Mouse (Mus musculus): ENCODE results near the gene Calcrl. TPM values are rescaled to one million over a fixed set of nuclear protein-coding genes. Genes with fewer than 3 reads are reported as not detected.
"Not testable (repeated sequence)": the region's sequence is repeated elsewhere in the genome, so short reads cannot be mapped to it uniquely, and the experiment has no call there.

Gene Calcrl
- polyA plus RNA-seq, 1 experiment from 2014 or later: 23.3 TPM

GRCm38 (mm10) chr2:84409796-84410592 lies 15.2 kb downstream of the Calcrl start:
- no peak for DNase-seq (ENCODE audit: low spot score)
- H3K4me3 ChIP-seq (ENCODE audit: low read depth, low read length): no peak overlapping the region
- no peak for ATAC-seq (ENCODE audit: low read depth)
- H3K4me2 ChIP-seq (ENCODE audit: low read depth, low read length): no peak overlapping the region
- no peaks in the 10 kb centered on the region for H3K36me3 ChIP-seq (ENCODE audit: control insufficient read depth, insufficient read depth, low read length)
- H3K4me1 ChIP-seq (ENCODE audit: control insufficient read depth, insufficient read depth, low read length): no peaks in the 10 kb centered on the region
- no peak overlapping the region for H3K27ac ChIP-seq (replicated peaks; ENCODE audit: low read depth, low read length)
- H3K9ac ChIP-seq (ENCODE audit: low read depth, low read length): no peak overlapping the region
- no peaks in the 10 kb centered on the region for H3K9me3 ChIP-seq (ENCODE audit: control insufficient read depth, low read length)
- H3K27me3 ChIP-seq (replicated peaks; ENCODE audit: control insufficient read depth, insufficient read depth, low read length): no peaks in the 10 kb centered on the region

- ATAC-seq (ENCODE audit: low read depth) (no peak), DNase-seq (ENCODE audit: low spot score) (no peak)
- Histone ChIP-seq H3K27ac (replicated peaks; ENCODE audit: low read depth, low read length) (no peak overlapping the region), H3K9me3 (ENCODE audit: control insufficient read depth, low read length) (no peaks in the 10 kb centered on the region), H3K4me2 (ENCODE audit: low read depth, low read length) (no peak overlapping the region), H3K36me3 (ENCODE audit: control insufficient read depth, insufficient read depth, low read length) (no peaks in the 10 kb centered on the region), H3K4me3 (ENCODE audit: low read depth, low read length) (no peak overlapping the region), H3K4me1 (ENCODE audit: control insufficient read depth, insufficient read depth, low read length) (no peaks in the 10 kb centered on the region), H3K27me3 (replicated peaks; ENCODE audit: control insufficient read depth, insufficient read depth, low read length) (no peaks in the 10 kb centered on the region), H3K9ac (ENCODE audit: low read depth, low read length) (no peak overlapping the region)
- 88% methylated on average over 3 of the region's 3 CpGs for WGBS
Observed at GRCm38 (mm10) chr2:84404834-84405233, 20.4 kb downstream of the Calcrl start.

GRCm38 (mm10) chr2:84402713-84403112 lies 22.5 kb downstream of the Calcrl start:
- no peak overlapping the region for H3K4me2 ChIP-seq (ENCODE audit: low read depth, low read length)
- H3K9ac ChIP-seq (ENCODE audit: low read depth, low read length): no peak overlapping the region
- DNase-seq (ENCODE audit: low spot score) (no peak), ATAC-seq (ENCODE audit: low read depth) (no peak)
- H3K27ac ChIP-seq (replicated peaks; ENCODE audit: low read depth, low read length): no peak overlapping the region
- no peaks in the 10 kb centered on the region for H3K4me1 ChIP-seq (ENCODE audit: control insufficient read depth, insufficient read depth, low read length)
- no peak overlapping the region for H3K4me3 ChIP-seq (ENCODE audit: low read depth, low read length)
- H3K36me3 ChIP-seq (ENCODE audit: control insufficient read depth, insufficient read depth, low read length): no peaks in the 10 kb centered on the region
- WGBS: 66% methylated on average over 3 of the region's 3 CpGs
- H3K27me3 ChIP-seq (replicated peaks; ENCODE audit: control insufficient read depth, insufficient read depth, low read length): no peaks in the 10 kb centered on the region
- no peaks in the 10 kb centered on the region for H3K9me3 ChIP-seq (ENCODE audit: control insufficient read depth, low read length)

GRCm38 (mm10) chr2:84396557-84396956 lies 28.7 kb downstream of the Calcrl start:
- no peaks in the 10 kb centered on the region for H3K27me3 ChIP-seq (replicated peaks; ENCODE audit: control insufficient read depth, insufficient read depth, low read length)
- no peak overlapping the region for H3K27ac ChIP-seq (replicated peaks; ENCODE audit: low read depth, low read length)
- H3K36me3 ChIP-seq (ENCODE audit: control insufficient read depth, insufficient read depth, low read length): no peaks in the 10 kb centered on the region
- H3K4me3 ChIP-seq (ENCODE audit: low read depth, low read length): no peak overlapping the region
- no peak overlapping the region for H3K4me2 ChIP-seq (ENCODE audit: low read depth, low read length)
- no peak overlapping the region for H3K9ac ChIP-seq (ENCODE audit: low read depth, low read length)
- 78% methylated on average over 4 of the region's 4 CpGs for WGBS
- DNase-seq (ENCODE audit: low spot score) (no peak), ATAC-seq (ENCODE audit: low read depth) (no peak)
- H3K4me1 ChIP-seq (ENCODE audit: control insufficient read depth, insufficient read depth, low read length): no peaks in the 10 kb centered on the region
- no peaks in the 10 kb centered on the region for H3K9me3 ChIP-seq (ENCODE audit: control insufficient read depth, low read length)

GRCm38 (mm10) chr2:84393236-84393635 lies 32.0 kb downstream of the Calcrl start:
- no peak overlapping the region for H3K27ac ChIP-seq (replicated peaks; ENCODE audit: low read depth, low read length)
- no peak for ATAC-seq (ENCODE audit: low read depth)
- no peak overlapping the region for H3K4me3 ChIP-seq (ENCODE audit: low read depth, low read length)
- no peak overlapping the region for H3K4me2 ChIP-seq (ENCODE audit: low read depth, low read length)
- no peak overlapping the region for H3K9ac ChIP-seq (ENCODE audit: low read depth, low read length)
- no peaks in the 10 kb centered on the region for H3K36me3 ChIP-seq (ENCODE audit: control insufficient read depth, insufficient read depth, low read length)
- H3K27me3 ChIP-seq (replicated peaks; ENCODE audit: control insufficient read depth, insufficient read depth, low read length): no peaks in the 10 kb centered on the region
- DNase-seq (ENCODE audit: low spot score): no peak
- 84% methylated on average over 4 of the region's 4 CpGs for WGBS
- no peaks in the 10 kb centered on the region for H3K9me3 ChIP-seq (ENCODE audit: control insufficient read depth, low read length)
- no peaks in the 10 kb centered on the region for H3K4me1 ChIP-seq (ENCODE audit: control insufficient read depth, insufficient read depth, low read length)

- H3K4me2 ChIP-seq (ENCODE audit: low read depth, low read length): no peak overlapping the region
- DNase-seq (ENCODE audit: low spot score): no peak
- no peak overlapping the region for H3K4me3 ChIP-seq (ENCODE audit: low read depth, low read length)
- no peak overlapping the region for H3K27ac ChIP-seq (replicated peaks; ENCODE audit: low read depth, low read length)
- H3K9me3 ChIP-seq (ENCODE audit: control insufficient read depth, low read length): no peaks in the 10 kb centered on the region
- ATAC-seq (ENCODE audit: low read depth): no peak
- peaks cover 5% of the 10 kb centered on the region for H3K4me1 ChIP-seq (ENCODE audit: control insufficient read depth, insufficient read depth, low read length)
- H3K9ac ChIP-seq (ENCODE audit: low read depth, low read length): no peak overlapping the region
- no peaks in the 10 kb centered on the region for H3K36me3 ChIP-seq (ENCODE audit: control insufficient read depth, insufficient read depth, low read length)
- no peaks in the 10 kb centered on the region for H3K27me3 ChIP-seq (replicated peaks; ENCODE audit: control insufficient read depth, insufficient read depth, low read length)
Observed at GRCm38 (mm10) chr2:84389075-84389474, 36.1 kb downstream of the Calcrl start.

- not testable (repeated sequence) for ATAC-seq (ENCODE audit: low read depth); H3K4me1 ChIP-seq (ENCODE audit: control insufficient read depth, insufficient read depth, low read length); H3K4me3 ChIP-seq (ENCODE audit: low read depth, low read length); DNase-seq (ENCODE audit: low spot score); H3K27me3 ChIP-seq (replicated peaks; ENCODE audit: control insufficient read depth, insufficient read depth, low read length); H3K27ac ChIP-seq (replicated peaks; ENCODE audit: low read depth, low read length); H3K4me2 ChIP-seq (ENCODE audit: low read depth, low read length); H3K9me3 ChIP-seq (ENCODE audit: control insufficient read depth, low read length); H3K36me3 ChIP-seq (ENCODE audit: control insufficient read depth, insufficient read depth, low read length); H3K9ac ChIP-seq (ENCODE audit: low read depth, low read length)
- 70% methylated on average over 14 of the region's 14 CpGs for WGBS
Observed at GRCm38 (mm10) chr2:84388537-84388936, 36.7 kb downstream of the Calcrl start.

- WGBS: 67% methylated on average over 7 of the region's 7 CpGs
- H3K27ac ChIP-seq (replicated peaks; ENCODE audit: low read depth, low read length): no peak overlapping the region
- no peaks in the 10 kb centered on the region for H3K36me3 ChIP-seq (ENCODE audit: control insufficient read depth, insufficient read depth, low read length)
- H3K9me3 ChIP-seq (ENCODE audit: control insufficient read depth, low read length): no peaks in the 10 kb centered on the region
- no peak overlapping the region for H3K4me3 ChIP-seq (ENCODE audit: low read depth, low read length)
- ATAC-seq (ENCODE audit: low read depth) (no peak), DNase-seq (ENCODE audit: low spot score) (no peak)
- H3K27me3 ChIP-seq (replicated peaks; ENCODE audit: control insufficient read depth, insufficient read depth, low read length): no peaks in the 10 kb centered on the region
- no peak overlapping the region for H3K9ac ChIP-seq (ENCODE audit: low read depth, low read length)
- 0 out of 2 replicates have a peak overlapping the region, but pooled peaks have one; percentile 47 for H3K4me2 ChIP-seq (ENCODE audit: low read depth, low read length)
- H3K4me1 ChIP-seq (ENCODE audit: control insufficient read depth, insufficient read depth, low read length): peaks cover 5% of the 10 kb centered on the region
Observed at GRCm38 (mm10) chr2:84388023-84388416, 37.2 kb downstream of the Calcrl start.

GRCm38 (mm10) chr2:84387394-84388022 lies 37.7 kb downstream of the Calcrl start:
- H3K9me3 ChIP-seq (ENCODE audit: control insufficient read depth, low read length): no peaks in the 10 kb centered on the region
- no peak for DNase-seq (ENCODE audit: low spot score)
- peaks cover 5% of the 10 kb centered on the region for H3K4me1 ChIP-seq (ENCODE audit: control insufficient read depth, insufficient read depth, low read length)
- peak overlapping the region; percentile 16 for H3K4me3 ChIP-seq (ENCODE audit: low read depth, low read length)
- 59% methylated on average over 11 of the region's 11 CpGs for WGBS
- 0 out of 2 replicates have a peak overlapping the region, but pooled peaks have one; percentile 38 for H3K9ac ChIP-seq (ENCODE audit: low read depth, low read length)
- H3K4me2 ChIP-seq (ENCODE audit: low read depth, low read length): peak overlapping the region; percentile 47
- ATAC-seq (ENCODE audit: low read depth): no peak
- no peak overlapping the region; the same call in 1 of the 2 replicates for H3K27ac ChIP-seq (replicated peaks; ENCODE audit: low read depth, low read length)
- no peaks in the 10 kb centered on the region for H3K27me3 ChIP-seq (replicated peaks; ENCODE audit: control insufficient read depth, insufficient read depth, low read length)
- H3K36me3 ChIP-seq (ENCODE audit: control insufficient read depth, insufficient read depth, low read length): no peaks in the 10 kb centered on the region
